Mouse (Mus musculus) ES-Bruce4 (cell line): ENCODE data around the gene Fam172a. TPM values are rescaled to one million over a fixed set of nuclear protein-coding genes. Genes with fewer than 3 reads are reported as not detected.

ENCODE experiments used
- H3K27ac ChIP-seq: 2 replicates; pipeline ENCODE4 v1.5.1; 2012; ENCODE audit warnings: low read length, inconsistent platforms; ENCODE audit not compliant: insufficient read depth
- H3K27me3 ChIP-seq: 2 replicates; pipeline ENCODE4 v1.6.1; 2012; ENCODE audit warnings: mild to moderate bottlenecking, low read length, inconsistent platforms; ENCODE audit not compliant: control insufficient read depth, poor library complexity, insufficient read depth, severe bottlenecking
- H3K36me3 ChIP-seq: 2 replicates; pipeline ENCODE4 v1.6.1; 2012; ENCODE audit warnings: inconsistent platforms, mild to moderate bottlenecking, low read length, moderate library complexity; ENCODE audit not compliant: control insufficient read depth, poor library complexity, insufficient read depth, severe bottlenecking
- H3K4me1 ChIP-seq: one replicate; pipeline ENCODE4 v1.8.1; 2011; ENCODE audit warnings: low read length; ENCODE audit not compliant: control insufficient read depth, insufficient read depth
- H3K4me3 ChIP-seq: 2 replicates; pipeline ENCODE4 v1.5.1; 2011; ENCODE audit warnings: low read depth, mild to moderate bottlenecking, low read length
- H3K9ac ChIP-seq: 2 replicates; pipeline ENCODE4 v1.6.1; 2012; ENCODE audit warnings: low read depth, mild to moderate bottlenecking, inconsistent platforms; ENCODE audit not compliant: poor library complexity, severe bottlenecking
- H3K9me3 ChIP-seq: replicated peaks from 2 replicates; pipeline ENCODE4 v1.6.1; 2012; ENCODE audit warnings: mild to moderate bottlenecking, low read length, inconsistent platforms; ENCODE audit not compliant: control insufficient read depth, poor library complexity, insufficient read depth, severe bottlenecking
- CTCF ChIP-seq: IDR thresholded peaks from one replicate; pipeline ENCODE4 v1.8.1; 2011; ENCODE audit warnings: low read depth, low read length
- EP300 ChIP-seq: IDR thresholded peaks from 2 replicates; pipeline ENCODE4 v1.6.1; 2011; ENCODE audit warnings: low read depth, low read length; ENCODE audit not compliant: insufficient read depth
- POLR2A ChIP-seq: IDR thresholded peaks from one replicate; pipeline ENCODE4 v1.8.1; 2011; ENCODE audit warnings: low read length; ENCODE audit not compliant: insufficient read depth
- polyA plus RNA-seq: library from polyadenylated mRNA; stranded (reverse); fragments of >200 nt; gene quantifications from 2 replicates; pipeline ENCODE4 v1.2.4, GENCODE M21; 2011; ENCODE audit warnings: low read depth; ENCODE audit not compliant: missing spikeins, insufficient read depth, insufficient read length

Fam172a gene
- polyA plus RNA-seq, 1 experiment = 16.7 TPM

- H3K4me1 ChIP-seq = no peaks in the 10 kb centered on the region
- no peaks in the 10 kb centered on the region for H3K27me3 ChIP-seq
- H3K9me3 ChIP-seq = no peaks in the 10 kb centered on the region
- TF ChIP-seq POLR2A (no peak), EP300 (no peak), CTCF (no peak)
- no peak overlapping the region for H3K27ac ChIP-seq
- no peak overlapping the region for H3K4me3 ChIP-seq
- H3K9ac ChIP-seq = no peak overlapping the region
- no peaks in the 10 kb centered on the region for H3K36me3 ChIP-seq
These were observed 207.4 kb downstream of the Fam172a start for GRCm38 (mm10) chr13:77909184-77909583.

GRCm38 (mm10) chr13:77922834-77923233 lies 221.0 kb downstream of the Fam172a start:
- TF ChIP-seq EP300 (no peak), POLR2A (no peak), CTCF (no peak)
- no peaks in the 10 kb centered on the region for H3K9me3 ChIP-seq
- H3K4me3 ChIP-seq = no peak overlapping the region
- no peaks in the 10 kb centered on the region for H3K27me3 ChIP-seq
- no peak overlapping the region for H3K27ac ChIP-seq
- H3K4me1 ChIP-seq = no peaks in the 10 kb centered on the region
- H3K36me3 ChIP-seq = no peaks in the 10 kb centered on the region
- no peak overlapping the region for H3K9ac ChIP-seq

GRCm38 (mm10) chr13:77957611-77958010 lies 255.8 kb downstream of the Fam172a start:
- Histone ChIP-seq H3K4me3 (no peak overlapping the region), H3K9ac (no peak overlapping the region), H3K27ac (no peak overlapping the region), H3K9me3 (no peaks in the 10 kb centered on the region), H3K27me3 (no peaks in the 10 kb centered on the region), H3K36me3 (no peaks in the 10 kb centered on the region), H3K4me1 (no peaks in the 10 kb centered on the region)
- no peak for TF ChIP-seq EP300
- no peak for TF ChIP-seq CTCF
- no peak for TF ChIP-seq POLR2A

GRCm38 (mm10) chr13:77959493-77960272 lies 257.9 kb downstream of the Fam172a start:
- Histone ChIP-seq H3K4me1 (no peaks in the 10 kb centered on the region), H3K4me3 (no peak overlapping the region), H3K27ac (no peak overlapping the region), H3K9me3 (no peaks in the 10 kb centered on the region), H3K9ac (no peak overlapping the region), H3K36me3 (no peaks in the 10 kb centered on the region), H3K27me3 (no peaks in the 10 kb centered on the region)
- TF ChIP-seq POLR2A (no peak), EP300 (no peak), CTCF (no peak)

- no peaks in the 10 kb centered on the region for H3K27me3 ChIP-seq
- H3K9me3 ChIP-seq = no peaks in the 10 kb centered on the region
- no peak overlapping the region for H3K9ac ChIP-seq
- no peak overlapping the region for H3K4me3 ChIP-seq
- H3K4me1 ChIP-seq = no peaks in the 10 kb centered on the region
- no peak overlapping the region for H3K27ac ChIP-seq
- no peak for TF ChIP-seq CTCF
- no peak for TF ChIP-seq EP300
- TF ChIP-seq POLR2A = no peak
- no peaks in the 10 kb centered on the region for H3K36me3 ChIP-seq
These were observed 274.4 kb downstream of the Fam172a start for GRCm38 (mm10) chr13:77976248-77976647.

- Histone ChIP-seq H3K9me3 (no peaks in the 10 kb centered on the region), H3K27me3 (no peaks in the 10 kb centered on the region), H3K36me3 (no peaks in the 10 kb centered on the region), H3K4me3 (no peak overlapping the region), H3K9ac (no peak overlapping the region), H3K27ac (no peak overlapping the region), H3K4me1 (no peaks in the 10 kb centered on the region)
- TF ChIP-seq EP300 (no peak), POLR2A (no peak), CTCF (no peak)
These were observed 275.3 kb downstream of the Fam172a start for GRCm38 (mm10) chr13:77977121-77977520.
